Mouse (Mus musculus): ENCODE results near the gene Ccdc97. TPM values are rescaled to one million over a fixed set of nuclear protein-coding genes. Genes with fewer than 3 reads are reported as not detected.

The Ccdc97 gene
- polyA plus RNA-seq, 1 experiment: 8.8 TPM

DNA sequence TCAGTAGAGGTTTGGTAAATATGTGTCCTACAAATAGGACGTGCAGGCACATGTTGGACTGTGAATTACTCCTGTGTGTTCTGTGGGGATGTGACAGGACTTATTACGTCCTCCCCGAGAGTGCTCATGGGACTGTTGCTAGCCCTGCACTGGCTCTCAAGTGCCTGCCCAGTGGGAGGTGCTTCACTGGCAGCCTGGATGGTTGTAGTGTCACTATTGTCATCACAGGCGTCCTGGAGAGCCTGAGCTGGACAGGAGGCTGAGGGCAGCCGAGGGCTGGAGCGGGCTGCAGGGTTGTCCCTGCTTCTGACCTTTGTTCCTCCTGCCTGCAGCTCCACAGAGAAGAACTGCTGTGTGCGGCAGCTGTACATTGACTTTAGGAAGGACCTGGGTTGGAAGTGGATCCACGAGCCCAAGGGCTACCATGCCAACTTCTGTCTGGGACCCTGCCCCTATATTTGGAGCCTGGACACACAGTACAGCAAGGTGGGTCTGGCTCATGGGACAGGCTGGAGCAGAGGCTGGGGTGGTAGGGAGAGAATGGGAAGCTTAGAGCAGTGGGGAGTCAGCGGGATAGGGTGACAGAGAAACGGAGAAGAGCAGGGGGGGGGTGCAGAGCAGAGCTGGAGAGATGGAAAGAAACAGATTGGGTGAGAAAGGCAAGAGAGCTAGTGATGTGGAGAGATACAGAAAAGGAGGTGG lies 14.9 kb downstream of the Ccdc97 start:
- Histone ChIP-seq H3K4me1 (ENCODE audit: control insufficient read depth) (peaks cover 27% of the 10 kb centered on the region), H3K4me3 (replicated peaks) (no peak overlapping the region), H3K36me3 (ENCODE audit: control insufficient read depth) (peaks cover 81% of the 10 kb centered on the region), H3K9me3 (ENCODE audit: control insufficient read depth, low read length) (peaks cover 21% of the 10 kb centered on the region), H3K27me3 (ENCODE audit: control insufficient read depth) (no peaks in the 10 kb centered on the region)
- TF ChIP-seq GATA1 (IDR thresholded peaks at IDR 0.05; ENCODE audit: low read length) (no peak), TAL1 (IDR thresholded peaks at IDR 0.05; ENCODE audit: low read length) (no peak)

DNA sequence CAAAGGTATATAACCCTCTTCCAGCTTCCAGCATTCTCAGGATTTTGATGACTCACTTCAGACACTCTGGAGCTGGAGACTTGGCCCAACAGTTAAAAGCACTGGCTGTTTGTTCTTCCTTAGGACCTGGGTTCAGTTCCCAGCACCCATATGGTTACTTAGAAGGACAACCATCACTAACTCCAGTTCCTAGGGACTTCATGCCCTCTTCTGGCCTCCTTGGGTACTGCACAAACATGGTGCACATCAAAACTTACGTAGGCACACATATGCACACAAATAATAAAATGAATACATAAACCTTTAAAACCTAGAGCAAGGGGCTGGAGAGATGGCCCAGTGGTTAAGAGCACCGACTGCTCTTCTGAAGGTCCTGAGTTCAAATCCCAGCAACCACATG lies 16.5 kb downstream of the Ccdc97 start:
- H3K4me3 ChIP-seq (replicated peaks): no peak overlapping the region
- peaks cover 22% of the 10 kb centered on the region for H3K4me1 ChIP-seq (ENCODE audit: control insufficient read depth)
- TF ChIP-seq TAL1 (IDR thresholded peaks at IDR 0.05; ENCODE audit: low read length) (no peak), GATA1 (IDR thresholded peaks at IDR 0.05; ENCODE audit: low read length) (no peak)
- H3K27me3 ChIP-seq (ENCODE audit: control insufficient read depth): no peaks in the 10 kb centered on the region
- peaks cover 21% of the 10 kb centered on the region for H3K9me3 ChIP-seq (ENCODE audit: control insufficient read depth, low read length)
- H3K36me3 ChIP-seq (ENCODE audit: control insufficient read depth): peaks cover 89% of the 10 kb centered on the region

DNA sequence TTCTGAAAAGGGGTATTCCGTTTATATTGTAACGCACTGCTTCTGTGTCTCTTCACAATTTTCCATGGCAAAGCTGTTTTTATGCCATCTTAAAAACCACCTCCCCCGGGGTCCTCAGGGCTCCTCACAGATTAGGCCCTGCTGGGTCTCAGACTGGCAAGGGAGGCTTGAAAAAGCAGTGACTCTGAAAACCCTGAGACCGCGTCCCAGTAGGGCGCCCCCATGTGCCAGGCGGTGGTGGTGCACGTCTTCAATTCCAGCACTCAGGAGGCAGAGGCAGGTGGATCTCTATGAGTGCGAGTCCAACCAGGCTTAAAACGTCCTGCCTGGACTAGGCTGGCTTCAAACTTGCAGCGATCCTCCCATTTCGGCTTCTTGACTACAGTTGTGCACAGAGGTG lies 18.2 kb downstream of the Ccdc97 start:
- H3K36me3 ChIP-seq (ENCODE audit: control insufficient read depth): peaks cover 88% of the 10 kb centered on the region
- TF ChIP-seq GATA1 (IDR thresholded peaks at IDR 0.05; ENCODE audit: low read length) (no peak), TAL1 (IDR thresholded peaks at IDR 0.05; ENCODE audit: low read length) (no peak)
- peaks cover 21% of the 10 kb centered on the region for H3K4me1 ChIP-seq (ENCODE audit: control insufficient read depth)
- H3K27me3 ChIP-seq (ENCODE audit: control insufficient read depth): no peaks in the 10 kb centered on the region
- peaks cover 21% of the 10 kb centered on the region for H3K9me3 ChIP-seq (ENCODE audit: control insufficient read depth, low read length)
- H3K4me3 ChIP-seq (replicated peaks): no peak overlapping the region

GRCm38 (mm10) chr7:25699851-25700250 lies 19.0 kb downstream of the Ccdc97 start:
- H3K4me1 ChIP-seq (ENCODE audit: control insufficient read depth): peaks cover 17% of the 10 kb centered on the region
- peaks cover 21% of the 10 kb centered on the region for H3K9me3 ChIP-seq (ENCODE audit: control insufficient read depth, low read length)
- H3K36me3 ChIP-seq (ENCODE audit: control insufficient read depth): peaks cover 88% of the 10 kb centered on the region
- no peaks in the 10 kb centered on the region for H3K27me3 ChIP-seq (ENCODE audit: control insufficient read depth)
- no peak overlapping the region for H3K4me3 ChIP-seq (replicated peaks)
- TF ChIP-seq GATA1 (IDR thresholded peaks at IDR 0.05; ENCODE audit: low read length) (no peak), TAL1 (IDR thresholded peaks at IDR 0.05; ENCODE audit: low read length) (no peak)

DNA sequence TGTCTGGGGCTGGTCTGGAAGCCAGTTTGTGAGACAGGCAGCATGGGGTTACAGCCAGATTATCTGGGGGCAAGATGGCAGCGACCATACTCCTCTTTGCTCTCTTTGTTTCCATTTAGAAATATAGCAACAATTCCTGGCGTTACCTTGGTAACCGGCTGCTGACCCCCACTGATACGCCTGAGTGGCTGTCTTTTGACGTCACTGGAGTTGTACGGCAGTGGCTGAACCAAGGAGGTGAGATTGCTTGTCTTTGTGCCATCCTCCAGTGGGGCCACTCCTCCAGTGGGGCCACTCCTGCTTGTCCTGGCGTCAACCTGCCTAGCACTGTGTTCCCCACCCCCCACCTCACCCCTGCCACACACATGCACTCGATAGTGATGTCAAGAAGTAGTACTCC lies 24.8 kb downstream of the Ccdc97 start:
- Histone ChIP-seq H3K4me3 (replicated peaks) (no peak overlapping the region), H3K36me3 (ENCODE audit: control insufficient read depth) (peaks cover 82% of the 10 kb centered on the region), H3K4me1 (ENCODE audit: control insufficient read depth) (peaks cover 34% of the 10 kb centered on the region), H3K27me3 (ENCODE audit: control insufficient read depth) (no peaks in the 10 kb centered on the region; the same call in 1 of the 2 replicates), H3K9me3 (ENCODE audit: control insufficient read depth, low read length) (no peaks in the 10 kb centered on the region)
- TF ChIP-seq GATA1 (IDR thresholded peaks at IDR 0.05; ENCODE audit: low read length): no peak
- TF ChIP-seq TAL1 (IDR thresholded peaks at IDR 0.05; ENCODE audit: low read length): no peak

DNA sequence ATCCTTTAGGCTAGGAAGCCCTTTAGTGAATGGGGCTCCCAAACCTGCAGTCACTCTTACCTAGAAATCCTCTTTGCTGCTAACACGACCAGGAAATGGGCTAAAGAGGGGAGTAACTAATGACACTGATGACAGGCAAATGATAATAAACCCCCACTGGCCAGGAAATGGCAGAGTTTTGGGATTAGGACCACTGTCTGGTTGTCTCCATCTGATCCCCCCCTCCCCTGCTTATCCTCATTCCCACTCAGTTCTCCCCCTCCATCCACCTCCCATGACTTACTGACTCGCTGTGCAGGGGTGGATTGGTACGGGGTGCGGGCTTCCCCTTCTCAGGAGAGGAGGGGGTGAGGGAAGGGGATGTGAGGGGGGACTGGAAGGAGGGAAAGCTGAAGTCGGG lies 28.8 kb downstream of the Ccdc97 start:
- TF ChIP-seq TAL1 (IDR thresholded peaks at IDR 0.05; ENCODE audit: low read length) (no peak), GATA1 (IDR thresholded peaks at IDR 0.05; ENCODE audit: low read length) (no peak)
- peaks cover 70% of the 10 kb centered on the region for H3K4me1 ChIP-seq (ENCODE audit: control insufficient read depth)
- H3K4me3 ChIP-seq (replicated peaks): peak overlapping the region; percentile 84
- H3K27me3 ChIP-seq (ENCODE audit: control insufficient read depth): no peaks in the 10 kb centered on the region; the same call in 1 of the 2 replicates
- H3K36me3 ChIP-seq (ENCODE audit: control insufficient read depth): peaks cover 54% of the 10 kb centered on the region
- H3K9me3 ChIP-seq (ENCODE audit: control insufficient read depth, low read length): no peaks in the 10 kb centered on the region

DNA sequence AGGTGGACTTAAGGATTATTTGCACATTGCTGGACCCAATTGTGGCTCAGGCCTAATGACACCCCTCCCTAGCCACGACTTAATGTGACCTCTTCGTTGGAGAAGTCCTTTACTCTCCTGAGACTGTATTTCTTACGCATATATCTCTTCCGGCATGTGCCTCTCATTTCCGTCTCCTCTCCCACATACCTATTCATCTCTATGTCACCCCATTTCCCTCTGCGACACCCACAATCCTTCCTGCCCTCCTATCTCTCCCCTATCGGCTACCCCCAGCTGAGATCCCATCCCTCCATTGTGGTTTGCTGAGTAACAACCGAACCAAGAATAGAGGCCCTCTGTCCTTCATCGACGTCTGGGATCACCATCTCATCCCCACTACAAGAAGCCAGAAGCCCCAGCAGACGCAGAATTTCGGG lies 29.3 kb downstream of the Ccdc97 start:
- H3K4me3 ChIP-seq (replicated peaks): peak overlapping the region; percentile 84
- H3K4me1 ChIP-seq (ENCODE audit: control insufficient read depth): peaks cover 74% of the 10 kb centered on the region
- H3K36me3 ChIP-seq (ENCODE audit: control insufficient read depth): peaks cover 54% of the 10 kb centered on the region
- no peaks in the 10 kb centered on the region; the same call in 1 of the 2 replicates for H3K27me3 ChIP-seq (ENCODE audit: control insufficient read depth)
- TF ChIP-seq GATA1 (IDR thresholded peaks at IDR 0.05; ENCODE audit: low read length) (no peak), TAL1 (IDR thresholded peaks at IDR 0.05; ENCODE audit: low read length) (no peak)
- no peaks in the 10 kb centered on the region for H3K9me3 ChIP-seq (ENCODE audit: control insufficient read depth, low read length)

GRCm38 (mm10) chr7:25688810-25689586 lies 29.9 kb downstream of the Ccdc97 start:
- Histone ChIP-seq H3K9me3 (ENCODE audit: control insufficient read depth, low read length) (no peaks in the 10 kb centered on the region), H3K4me1 (ENCODE audit: control insufficient read depth) (peaks cover 80% of the 10 kb centered on the region), H3K36me3 (ENCODE audit: control insufficient read depth) (peaks cover 52% of the 10 kb centered on the region), H3K27me3 (ENCODE audit: control insufficient read depth) (no peaks in the 10 kb centered on the region; the same call in 1 of the 2 replicates), H3K4me3 (replicated peaks) (peak overlapping the region; percentile 84)
- TF ChIP-seq TAL1 (IDR thresholded peaks at IDR 0.05; ENCODE audit: low read length): no peak
- TF ChIP-seq GATA1 (IDR thresholded peaks at IDR 0.05; ENCODE audit: low read length): no peak

- H3K27me3 ChIP-seq (ENCODE audit: control insufficient read depth): no peaks in the 10 kb centered on the region; the same call in 1 of the 2 replicates
- peaks cover 89% of the 10 kb centered on the region for H3K4me1 ChIP-seq (ENCODE audit: control insufficient read depth)
- no peaks in the 10 kb centered on the region for H3K9me3 ChIP-seq (ENCODE audit: control insufficient read depth, low read length)
- H3K4me3 ChIP-seq (replicated peaks): peak overlapping the region; percentile 84
- peaks cover 55% of the 10 kb centered on the region for H3K36me3 ChIP-seq (ENCODE audit: control insufficient read depth)
- no peak for TF ChIP-seq GATA1 (IDR thresholded peaks at IDR 0.05; ENCODE audit: low read length)
- no peak for TF ChIP-seq TAL1 (IDR thresholded peaks at IDR 0.05; ENCODE audit: low read length)
Measured at GRCm38 (mm10) chr7:25687811-25688401, 31.0 kb downstream of the Ccdc97 start.

All from erythroblast, embryonic 14.5 days (primary cell).